Mouse (Mus musculus) CD8-positive naive resting alpha-beta T cell, adult 2 months (primary cell): ENCODE measurements around the gene Klrb1b.

ENCODE experiments used
- DNase-seq, 2 experiments: peaks; one replicate each; pipeline ENCODE4 v3.0.0; 2022; ENCODE audit warnings: low read depth in 2 of 2, low spot score in 2 of 2

Gene Klrb1b

DNA sequence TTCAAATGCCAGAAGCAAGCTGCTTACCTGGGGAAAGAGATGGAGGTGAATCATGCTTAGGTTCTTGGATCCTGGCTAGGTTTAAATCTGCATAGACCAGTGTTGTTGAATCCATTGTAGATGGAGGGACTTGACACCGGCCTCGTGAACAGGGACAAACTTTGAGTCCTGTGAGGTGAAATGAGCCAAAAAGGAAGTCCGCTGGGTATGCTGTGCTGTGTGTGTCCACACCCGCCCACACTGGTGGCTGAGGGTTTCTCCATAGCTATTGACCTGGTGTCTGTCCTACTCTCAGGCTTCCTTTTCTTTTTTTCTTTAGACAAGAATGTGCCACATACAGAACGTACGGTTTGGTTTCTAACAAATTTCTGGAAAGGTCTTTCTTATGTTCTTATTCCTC, at the start of gene Klrb1b, which contains the start of gene Gm44511:
Gene Klrb1b (minus strand): TSS at position 200 of the 400 bp plus-strand sequence.
Gene Gm44511 (minus strand): TSS at position 184 of the 400 bp plus-strand sequence.
- DNase-seq: no peak

DNA sequence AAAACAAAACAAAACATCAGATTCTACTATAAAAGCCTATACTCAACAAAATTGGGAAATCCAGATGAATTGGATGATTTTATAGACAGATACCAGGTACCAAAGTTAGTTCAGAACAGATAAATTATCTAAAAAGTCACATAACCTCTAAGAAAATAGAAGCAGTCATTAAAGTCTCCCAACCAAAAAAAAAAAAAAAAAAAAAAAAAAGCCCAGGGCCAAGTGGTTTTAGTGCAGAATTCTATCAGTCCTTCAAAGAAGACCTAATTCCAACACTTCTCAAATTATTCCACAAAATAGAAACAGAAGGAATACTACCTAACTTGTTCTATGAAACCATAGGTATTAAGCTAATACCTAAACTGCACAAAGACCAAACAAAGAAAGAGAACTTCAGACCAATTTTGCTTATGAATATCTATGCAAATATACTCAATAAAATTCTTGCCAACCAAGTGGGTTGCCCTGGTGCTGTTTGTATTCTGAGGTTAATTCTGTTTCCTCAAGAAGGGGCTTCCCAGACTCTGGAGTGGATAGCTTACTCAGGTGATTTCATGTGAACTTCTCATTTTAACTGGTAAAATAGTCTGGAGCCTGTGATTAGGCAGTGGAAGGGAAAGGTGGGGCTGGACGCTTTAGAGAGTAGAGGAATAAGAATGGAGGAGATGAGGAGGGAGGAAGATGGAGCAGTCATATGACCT, 45.9 kb upstream of the Klrb1b start:
- DNase-seq: no peak

DNA sequence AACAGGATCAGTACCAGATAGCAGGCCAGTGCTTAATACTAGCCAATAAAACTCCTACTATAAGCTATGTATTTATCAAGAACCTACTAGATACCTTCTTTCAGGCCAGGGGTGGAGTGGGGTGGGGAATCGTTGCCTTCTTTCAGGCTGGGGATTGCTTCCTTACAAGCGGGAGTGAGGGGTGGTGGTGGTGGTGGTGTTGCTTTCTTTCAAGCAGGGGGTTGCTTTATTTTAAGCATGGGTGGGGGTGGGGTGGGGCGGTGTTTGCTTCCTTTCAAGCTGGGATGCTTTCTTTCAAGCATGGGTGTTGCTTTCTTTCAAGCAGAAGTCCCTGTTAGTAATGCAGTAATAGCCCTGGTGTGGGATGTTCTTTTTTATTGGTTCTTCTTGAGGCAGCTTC, 42.7 kb upstream of the Klrb1b start:
- DNase-seq: no peak

DNA sequence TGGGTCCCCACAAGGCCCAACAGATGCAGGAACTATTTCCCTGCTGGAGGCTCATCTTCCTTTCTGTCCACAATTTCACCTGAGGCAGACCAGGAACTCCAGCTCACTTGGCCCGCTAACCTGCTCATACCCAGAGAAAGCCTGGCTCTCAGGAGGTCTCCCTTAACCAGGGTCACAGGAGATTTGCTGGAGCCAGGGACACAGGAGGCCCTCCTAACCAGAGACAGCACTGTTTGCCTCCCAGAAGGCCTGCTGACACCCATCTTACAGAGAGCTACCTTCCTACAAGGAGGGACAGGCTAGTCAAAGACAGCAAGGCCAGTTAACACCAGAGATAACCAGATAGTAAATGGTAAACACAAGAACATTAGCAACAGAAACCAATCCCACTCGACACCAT, 31.8 kb upstream of the Klrb1b start:
- DNase-seq: no peak

DNA sequence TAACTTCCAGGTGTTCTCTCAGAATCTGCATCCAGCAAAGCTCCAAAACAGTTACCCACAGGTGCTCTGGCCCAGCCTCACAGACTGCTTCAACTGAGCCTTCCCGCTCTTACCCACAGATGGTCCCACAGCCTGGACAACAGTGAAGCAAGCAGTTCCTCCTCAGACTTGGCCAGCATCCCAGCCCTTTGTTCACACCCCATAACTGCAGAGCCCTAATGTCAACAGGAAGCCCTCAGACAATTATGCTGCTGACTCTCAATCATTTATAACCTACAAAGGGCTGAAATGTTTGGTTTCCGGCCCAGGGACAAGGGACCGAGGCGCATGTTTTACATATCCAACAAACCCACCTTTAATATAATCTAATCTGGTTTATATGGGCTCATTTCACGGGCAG, 30.1 kb upstream of the Klrb1b start:
- DNase-seq: no peak

DNA sequence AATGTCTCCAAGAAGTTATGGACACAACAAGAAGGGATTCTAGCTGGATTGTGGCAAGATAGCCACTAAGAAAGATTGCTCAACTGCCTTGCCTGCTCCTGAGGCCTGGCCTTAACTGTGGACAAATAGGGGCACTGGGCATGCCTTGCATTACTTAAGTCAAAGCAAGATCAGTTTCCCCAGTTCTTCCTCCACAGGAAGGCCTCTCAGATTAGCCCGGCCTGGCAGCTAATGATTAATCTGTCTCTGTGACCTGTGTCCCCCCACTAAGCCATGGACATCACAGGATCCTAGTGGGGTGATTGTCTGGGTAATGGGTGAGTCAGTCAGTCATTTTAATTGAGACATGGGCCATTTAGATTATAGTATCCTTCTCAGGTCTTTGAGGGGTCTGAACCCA, 29.3 kb upstream of the Klrb1b start:
- DNase-seq: no peak

DNA sequence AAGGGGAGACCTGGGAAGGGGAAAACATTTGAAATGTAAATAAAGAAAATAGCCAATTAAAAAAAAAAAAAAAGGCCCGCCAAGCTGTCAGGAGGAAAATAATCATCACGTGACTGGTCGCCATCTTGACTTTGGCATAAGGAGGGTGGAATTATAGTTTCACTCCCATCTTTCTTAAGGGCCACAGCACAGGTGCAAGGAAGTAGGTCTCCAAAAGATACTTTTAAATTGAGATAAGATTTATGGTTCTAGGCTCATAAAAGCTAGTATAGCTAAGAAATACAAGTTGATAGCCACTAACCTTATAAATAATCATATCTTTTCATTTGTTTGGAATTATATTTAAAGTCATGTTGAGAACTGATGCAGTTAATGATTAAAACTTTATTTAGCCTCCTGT, 28.8 kb upstream of the Klrb1b start:
- no peak for DNase-seq

DNA sequence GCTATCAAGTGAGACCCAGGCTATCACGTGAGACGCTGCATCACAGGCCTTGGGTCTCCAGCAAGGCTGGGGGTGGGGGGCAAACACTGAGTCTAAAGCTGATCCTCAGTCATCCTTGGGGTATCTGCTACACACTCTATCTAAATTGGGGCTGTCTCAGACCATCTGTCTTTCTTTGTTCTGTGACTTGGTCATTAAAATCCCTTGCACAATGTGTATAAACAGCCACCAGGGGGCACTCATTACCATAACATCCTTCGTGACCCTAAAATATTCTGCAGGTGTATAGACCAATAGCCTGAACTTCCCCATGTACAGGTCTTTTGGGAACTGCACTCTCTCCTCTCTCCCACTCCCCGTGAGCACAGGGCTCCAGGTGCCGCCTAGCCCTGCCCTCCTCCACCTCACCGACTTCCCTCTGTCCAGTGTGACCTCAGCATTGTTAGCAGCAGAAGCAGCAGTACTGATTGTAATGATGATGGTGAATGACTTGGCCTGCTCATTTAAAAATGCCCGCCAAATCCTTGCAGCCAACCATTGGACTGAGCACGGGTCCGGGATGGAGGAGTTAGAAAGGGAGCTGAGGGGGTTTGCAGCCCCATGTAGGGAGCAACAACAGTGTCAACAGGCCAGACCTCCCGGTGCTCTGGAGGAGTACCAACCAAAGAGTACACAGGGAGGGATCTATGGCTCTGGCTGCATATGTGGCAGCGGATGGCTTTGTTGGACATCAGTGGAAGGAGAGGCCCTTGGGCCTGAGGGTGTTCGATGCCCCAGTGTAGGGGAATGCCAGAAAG, 28.1 kb upstream of the Klrb1b start:
- DNase-seq: peak; percentile 76 to 85

DNA sequence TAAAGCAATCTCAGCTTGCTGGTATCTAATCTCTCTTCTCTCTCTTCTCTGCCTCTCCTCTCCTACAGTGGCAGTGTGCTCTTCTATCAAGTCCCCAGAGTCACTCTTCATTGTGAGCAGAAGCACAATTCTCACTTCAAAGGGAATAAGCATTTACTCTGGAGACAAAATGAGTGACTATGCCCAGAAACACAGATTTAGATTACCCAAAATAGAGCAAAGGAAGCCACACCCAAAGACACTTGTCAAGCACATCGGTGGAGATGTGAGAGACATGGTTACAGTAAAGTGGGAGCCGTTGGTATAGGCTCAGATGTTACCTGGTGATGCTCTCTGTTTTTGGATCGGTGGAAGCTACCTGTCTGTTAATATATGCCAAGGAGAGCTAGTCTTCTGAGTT, 26.6 kb upstream of the Klrb1b start:
- no peak for DNase-seq

DNA sequence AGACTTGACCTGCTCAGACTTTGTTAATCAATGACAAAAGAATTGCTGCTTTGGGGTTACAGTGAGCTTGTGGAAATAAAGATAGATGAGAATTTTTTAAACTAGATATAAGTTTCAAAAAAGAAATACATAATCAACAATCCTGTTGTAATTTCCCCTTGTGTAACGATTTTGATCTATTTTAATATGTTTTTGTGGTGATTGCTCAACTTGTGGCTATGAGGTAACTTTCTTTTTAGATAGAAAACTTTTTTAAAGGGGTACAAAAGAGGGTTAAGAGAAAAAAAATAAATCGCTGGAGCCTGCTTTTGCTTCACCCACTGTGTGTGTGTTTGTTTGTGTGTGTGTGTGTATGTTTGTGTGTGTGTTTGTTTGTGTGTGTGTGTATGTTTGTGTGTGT, 25.0 kb upstream of the Klrb1b start:
- no peak for DNase-seq

DNA sequence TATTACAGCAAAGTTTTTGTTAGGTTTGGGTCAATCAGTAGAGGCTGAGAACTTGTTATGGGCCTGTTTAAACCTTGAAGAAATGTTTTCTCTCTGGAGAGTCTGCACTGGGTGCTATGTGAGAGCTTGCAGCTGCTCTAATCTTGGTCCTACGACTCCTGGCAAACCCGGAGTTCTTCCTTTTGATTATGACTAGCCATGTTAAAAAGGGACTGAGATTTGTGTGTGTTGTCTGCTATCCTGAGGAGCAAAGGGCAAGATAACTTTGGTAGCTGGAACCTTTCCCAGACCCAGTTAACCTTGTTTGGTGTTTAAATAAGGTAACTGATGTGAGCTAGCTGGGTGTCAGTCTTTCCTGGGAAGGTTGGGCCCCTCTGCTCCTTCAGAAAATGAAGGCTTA, 24.5 kb upstream of the Klrb1b start:
- DNase-seq: no peak

DNA sequence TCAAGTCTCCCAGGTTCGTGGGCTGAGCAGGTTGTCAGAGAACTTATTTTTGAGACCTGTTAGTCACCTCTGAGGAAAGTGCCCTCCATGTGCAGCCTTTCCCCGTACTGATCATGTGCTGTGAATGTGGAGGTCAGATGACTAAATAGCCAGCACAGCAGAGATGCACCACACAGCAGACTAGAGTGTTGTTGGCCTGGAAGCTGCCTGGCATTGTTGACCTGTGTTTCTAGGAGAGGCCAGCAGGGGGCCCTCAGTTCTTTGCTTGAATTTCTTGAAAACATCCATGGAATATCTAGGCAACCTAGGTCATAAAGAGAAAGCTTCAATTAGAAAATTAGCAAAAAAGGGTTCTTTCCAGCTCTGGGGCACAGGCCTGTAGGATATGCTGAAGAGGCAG, 23.8 kb upstream of the Klrb1b start:
- no peak for DNase-seq

DNA sequence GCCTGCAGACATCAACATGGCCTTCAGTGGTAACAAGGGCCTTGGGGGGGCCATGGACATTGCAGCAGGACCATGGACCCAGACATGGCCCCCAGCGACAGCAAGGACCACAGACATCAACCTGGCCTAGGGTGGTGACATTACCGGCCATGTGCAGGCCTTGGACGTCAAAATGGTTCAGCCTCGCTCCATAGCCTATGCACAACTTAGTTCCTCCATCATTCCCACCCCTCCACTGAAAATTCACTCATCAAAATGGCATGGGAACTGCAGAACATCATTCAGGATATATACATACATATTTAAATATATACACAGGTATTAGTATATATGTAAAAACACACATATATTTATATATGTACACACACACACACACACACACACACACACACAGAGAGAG, 21.3 kb upstream of the Klrb1b start:
- DNase-seq: no peak

DNA sequence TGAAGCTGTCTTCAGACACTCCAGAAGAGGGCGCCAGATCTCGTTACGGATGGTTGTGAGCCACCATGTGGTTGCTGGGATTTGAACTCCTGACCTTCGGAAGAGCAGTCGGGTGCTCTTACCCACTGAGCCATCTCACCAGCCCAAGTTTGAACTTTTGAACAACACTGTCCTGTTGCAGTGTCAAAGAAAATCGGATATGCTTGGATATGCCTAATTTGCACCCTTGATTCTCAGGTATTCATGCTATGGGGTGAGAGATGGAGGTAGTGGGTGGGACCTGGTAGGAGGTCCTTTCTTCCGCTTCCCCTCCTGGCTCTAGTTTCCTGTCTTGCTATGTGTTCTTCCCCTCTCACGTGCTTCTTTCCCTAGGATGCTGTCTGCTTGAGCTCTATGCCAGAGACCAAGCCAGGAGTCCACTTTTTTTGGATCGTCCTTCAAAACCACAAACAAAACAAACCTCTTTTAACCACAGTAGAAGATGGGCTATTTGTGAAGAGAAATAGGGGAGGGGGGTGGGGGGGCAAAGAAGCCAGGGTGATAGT, 19.9 kb upstream of the Klrb1b start:
- no peak for DNase-seq

DNA sequence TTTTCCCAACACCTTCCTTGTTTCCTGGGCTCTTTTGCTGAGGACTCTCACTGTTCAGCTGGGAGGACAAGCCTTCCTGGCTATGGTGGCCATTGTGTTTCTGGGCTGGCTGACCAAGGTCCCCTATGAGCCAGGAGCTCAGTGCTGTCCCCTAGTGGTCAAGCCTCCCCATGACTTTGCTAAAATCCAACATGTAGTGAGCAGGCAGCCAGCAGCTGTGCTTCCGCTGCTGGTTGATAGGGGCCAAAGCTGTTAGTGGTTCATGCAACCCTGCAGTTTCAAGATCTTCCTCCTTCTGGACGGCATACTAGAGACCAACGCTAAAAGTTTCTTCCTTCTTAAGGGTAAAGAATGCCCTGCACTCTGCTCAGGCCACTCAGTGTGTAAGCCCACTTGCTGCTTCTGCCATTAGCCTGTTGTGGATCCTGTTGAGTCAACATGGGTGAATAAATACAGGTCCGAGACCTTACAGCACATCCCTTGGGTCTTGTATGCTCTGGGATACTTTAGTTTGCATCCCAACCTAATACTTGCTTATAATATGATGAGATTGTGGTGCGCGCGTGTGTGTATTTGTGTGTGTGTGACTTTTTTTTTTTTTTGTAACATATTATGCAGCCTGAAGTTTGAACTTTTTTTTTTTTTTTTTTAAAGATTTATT, 19.3 kb upstream of the Klrb1b start:
- DNase-seq: peak; percentile 81 to 82

DNA sequence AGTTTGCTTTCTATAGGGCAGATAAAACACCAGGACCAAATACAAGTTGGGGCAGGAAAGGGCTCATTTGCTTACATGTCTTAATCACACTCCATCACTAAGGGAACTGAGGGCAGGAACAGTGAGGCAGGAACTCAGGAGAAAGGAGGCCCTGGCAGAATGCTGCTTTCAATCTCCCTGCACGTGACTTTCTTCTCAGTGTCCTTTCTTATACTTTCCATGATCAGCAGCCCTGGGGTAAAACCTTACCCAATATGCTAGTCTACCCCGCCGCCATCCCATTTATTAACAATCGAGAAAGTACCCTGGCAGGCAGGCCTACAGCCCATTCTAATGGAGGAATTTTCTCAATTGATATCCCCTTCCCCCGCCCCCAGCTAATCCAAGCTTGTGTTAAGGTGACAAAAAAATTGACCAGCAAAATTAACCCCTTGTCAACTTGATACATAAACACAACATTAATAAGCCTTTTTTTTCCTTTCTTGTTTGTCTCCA, 18.5 kb upstream of the Klrb1b start:
- no peak for DNase-seq

DNA sequence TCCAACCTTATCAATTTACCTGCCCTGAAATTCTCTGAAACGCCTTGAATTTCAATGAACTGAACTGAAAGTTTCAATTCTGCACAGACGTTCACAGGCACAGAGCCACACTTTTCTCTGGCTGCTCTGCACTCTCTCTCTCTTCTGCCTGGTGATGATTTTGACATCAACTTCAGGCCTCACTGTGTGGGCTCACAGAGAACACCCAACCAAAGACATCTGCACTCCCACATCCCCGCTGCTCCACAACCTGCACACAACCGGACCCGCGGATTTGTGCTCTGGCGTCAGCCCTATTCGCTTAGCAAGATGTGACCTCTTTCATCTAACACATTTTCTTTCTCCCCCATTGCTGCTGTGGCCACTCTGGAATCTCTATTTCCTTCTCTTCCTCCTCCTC, 18.0 kb upstream of the Klrb1b start:
- no peak for DNase-seq

DNA sequence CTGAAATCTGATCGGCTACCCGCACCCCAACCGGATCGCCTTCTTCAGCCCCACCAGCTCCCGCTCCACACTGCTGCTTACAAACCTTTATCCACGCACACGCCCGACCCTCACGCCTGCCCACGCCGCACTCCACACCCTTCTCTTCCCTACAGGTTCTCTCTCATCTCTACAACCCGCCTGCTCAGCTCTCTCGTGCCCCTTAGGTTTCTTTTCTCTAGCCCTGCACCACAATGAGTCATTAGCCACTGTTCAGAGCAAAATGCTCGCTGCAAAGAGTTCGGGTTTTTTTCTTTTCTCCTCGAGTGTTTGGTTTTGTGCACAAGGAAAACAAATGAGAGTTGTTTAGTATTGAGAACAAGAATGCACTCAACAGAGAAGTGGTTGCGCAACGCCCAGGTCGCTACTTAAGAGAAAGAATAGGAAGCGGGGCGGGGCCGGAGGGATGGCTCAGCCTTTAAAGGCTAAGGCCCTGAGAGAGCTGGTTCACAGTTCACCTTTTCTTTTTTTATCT, 17.4 kb upstream of the Klrb1b start:
- peak; percentile 56 to 58 for DNase-seq

DNA sequence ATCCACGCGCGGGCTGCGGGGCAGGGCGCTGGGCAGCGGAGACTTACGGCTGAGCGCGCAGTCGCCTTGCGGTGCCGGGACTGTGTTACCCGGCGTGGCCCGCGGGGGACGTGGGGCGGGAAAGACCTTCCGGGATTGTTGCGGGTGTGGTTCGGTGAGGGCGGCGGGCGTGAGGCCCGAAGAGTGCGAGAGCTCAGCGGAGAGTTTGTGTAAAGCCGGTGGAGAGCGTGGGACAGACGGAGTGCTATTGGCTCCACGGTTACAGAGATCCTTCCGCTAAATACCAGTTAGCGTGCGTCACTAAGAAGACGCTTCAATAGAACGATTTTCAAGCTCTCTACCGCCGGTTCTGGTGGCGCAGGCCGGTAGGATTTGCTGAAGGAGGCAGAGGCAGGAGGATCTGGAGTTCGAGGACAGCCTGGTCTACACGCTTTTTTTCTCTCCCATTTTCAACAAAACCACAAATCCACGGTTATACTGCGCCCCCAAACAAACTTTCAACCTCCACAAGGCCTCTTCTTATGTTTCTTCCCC, 16.9 kb upstream of the Klrb1b start:
- DNase-seq: peak; percentile 93 to 94

DNA sequence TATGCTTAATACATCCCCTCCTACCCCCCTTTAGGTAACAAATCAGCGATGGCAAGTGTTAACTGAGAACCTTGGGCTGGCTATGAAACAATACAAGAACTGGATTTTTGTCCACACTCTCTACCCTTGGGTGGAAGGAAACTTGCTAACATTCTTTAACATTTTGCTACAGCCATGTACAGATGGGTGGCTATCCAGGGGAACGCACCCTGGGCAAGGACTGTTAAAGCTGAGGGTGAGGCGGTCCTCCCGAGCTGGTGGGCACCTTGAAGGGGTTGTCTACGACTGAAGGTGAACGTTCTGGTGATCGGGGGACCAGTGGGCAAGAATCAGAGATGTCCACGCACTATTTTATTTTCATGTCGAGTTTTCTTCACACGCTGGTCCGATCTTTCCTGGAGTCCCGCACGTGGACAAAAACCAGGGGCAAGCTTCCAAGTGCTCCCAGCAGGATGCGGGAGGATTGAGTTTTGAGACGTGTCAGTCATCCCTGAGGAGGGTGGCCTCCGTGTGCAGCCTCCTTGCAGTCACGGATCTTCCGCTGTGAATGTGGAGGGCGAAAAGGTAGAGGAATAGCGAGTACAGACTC, 16.3 kb upstream of the Klrb1b start:
- peak in 1 of 2 experiments; percentile 39 for DNase-seq
